Mouse (Mus musculus) MEL-GATA-1-ER (cell line): ENCODE measurements around the gene Bsnd.

Experiments
- DNase-seq: peaks from one replicate; pipeline ENCODE4 v3.0.0-alpha.2; 2012; ENCODE audit warnings: low read depth; ENCODE audit errors: extremely low read depth

Bsnd gene

DNA sequence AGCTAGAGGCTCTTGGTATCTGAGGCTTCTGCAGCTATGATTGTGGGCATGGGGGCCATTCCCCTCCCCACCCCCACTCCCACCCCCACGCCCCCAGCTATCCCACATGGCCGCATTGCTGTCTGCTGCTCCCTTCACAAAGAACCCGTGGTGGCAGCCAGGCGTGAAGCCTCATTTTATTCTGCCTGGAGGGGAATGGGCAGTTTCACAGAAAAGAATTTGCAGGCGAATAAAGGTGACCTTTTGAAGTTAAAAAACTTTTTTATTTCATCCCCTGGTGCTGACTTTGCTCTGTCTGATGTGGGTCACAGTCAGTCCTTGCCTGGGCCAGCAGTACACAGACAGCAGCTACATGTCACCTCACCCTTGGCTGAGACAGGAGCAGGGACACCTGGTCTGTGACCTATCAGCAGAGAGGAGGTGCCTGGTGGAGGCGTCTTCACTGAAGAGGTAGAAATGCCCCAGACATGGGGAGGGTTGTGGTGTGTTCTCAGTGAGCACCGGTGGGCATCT, 8.8 kb downstream of the Bsnd start:
- DNase-seq, result no peak

DNA sequence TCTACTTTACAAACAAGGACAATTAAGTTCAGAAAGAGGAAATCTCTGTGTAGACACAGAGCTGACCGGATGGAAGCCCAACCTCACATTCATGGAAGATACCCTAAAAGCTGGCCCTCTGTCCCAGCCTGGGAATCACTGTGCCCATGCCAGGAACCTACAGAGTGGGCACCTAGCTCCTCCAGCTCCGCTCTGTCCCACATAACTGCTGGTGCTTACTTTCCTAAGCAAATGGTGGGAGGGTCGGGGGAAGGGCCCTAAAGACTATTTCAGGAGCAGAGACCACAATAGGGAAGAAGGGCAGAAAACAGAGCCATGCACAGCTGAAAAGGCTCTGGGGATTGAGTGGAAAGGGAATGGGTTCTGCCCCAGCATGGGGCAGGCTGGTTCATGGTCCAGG, 11.5 kb downstream of the Bsnd start:
- no peak for DNase-seq

DNA sequence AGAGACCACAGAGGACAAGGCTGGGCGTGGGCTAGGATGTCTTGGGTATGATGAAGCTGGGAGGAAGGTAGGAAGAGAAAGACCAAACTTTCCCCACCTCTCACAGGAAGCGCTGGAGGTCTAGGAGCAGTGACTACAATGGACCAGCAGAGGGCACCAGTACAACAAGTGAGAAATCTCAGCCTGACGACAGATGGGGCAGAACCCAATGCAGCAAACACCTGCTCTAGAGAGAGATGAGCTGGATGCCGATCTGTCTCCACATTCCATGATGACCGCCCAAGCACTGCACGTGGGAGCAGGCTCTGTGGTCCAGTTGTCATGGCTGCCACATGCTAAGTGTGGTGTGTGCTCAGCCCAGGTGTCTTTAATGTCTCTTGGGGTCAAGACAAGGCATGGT, 17.8 kb downstream of the Bsnd start:
- DNase-seq, result peak; percentile 19

DNA sequence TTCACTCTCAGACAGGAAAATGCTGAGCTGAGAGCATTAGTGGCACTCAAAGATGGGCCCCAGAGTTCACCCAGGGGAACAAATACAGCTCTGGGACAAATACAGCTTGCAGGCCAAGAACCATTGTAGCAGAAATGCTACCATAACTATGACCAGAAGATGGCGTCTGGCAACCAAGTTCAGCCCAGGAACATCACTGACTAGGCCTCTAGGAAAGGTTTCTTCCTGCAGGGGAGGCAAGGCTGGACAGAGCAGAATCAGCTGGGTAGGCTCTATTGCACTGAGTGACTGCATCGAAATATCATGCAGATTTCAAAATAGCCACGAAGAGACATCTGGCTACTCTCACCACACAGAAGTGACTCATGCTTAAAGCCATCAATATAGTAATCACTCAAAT, 19.7 kb downstream of the Bsnd start:
- peak; percentile 53 for DNase-seq

DNA sequence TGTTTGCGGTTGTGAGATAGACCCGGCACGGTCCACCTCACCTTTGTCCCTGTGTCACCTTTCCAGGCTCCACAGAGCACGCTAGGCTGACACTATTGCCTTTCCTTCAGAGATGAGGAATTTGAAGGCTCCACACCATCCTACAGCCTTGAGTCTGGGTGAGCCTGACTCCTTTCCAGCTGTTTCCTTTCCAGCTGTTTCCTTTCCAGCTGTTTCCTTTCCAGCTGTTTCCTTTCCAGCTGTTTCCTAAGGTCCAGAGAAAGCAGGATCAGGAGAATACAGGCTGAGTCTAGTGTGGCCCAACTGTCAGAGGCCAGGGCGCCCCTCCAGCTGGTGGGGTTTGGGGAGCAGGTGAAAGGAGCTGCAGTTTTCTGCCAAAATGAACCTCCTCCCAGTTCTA, 21.2 kb downstream of the Bsnd start:
- no peak for DNase-seq

DNA sequence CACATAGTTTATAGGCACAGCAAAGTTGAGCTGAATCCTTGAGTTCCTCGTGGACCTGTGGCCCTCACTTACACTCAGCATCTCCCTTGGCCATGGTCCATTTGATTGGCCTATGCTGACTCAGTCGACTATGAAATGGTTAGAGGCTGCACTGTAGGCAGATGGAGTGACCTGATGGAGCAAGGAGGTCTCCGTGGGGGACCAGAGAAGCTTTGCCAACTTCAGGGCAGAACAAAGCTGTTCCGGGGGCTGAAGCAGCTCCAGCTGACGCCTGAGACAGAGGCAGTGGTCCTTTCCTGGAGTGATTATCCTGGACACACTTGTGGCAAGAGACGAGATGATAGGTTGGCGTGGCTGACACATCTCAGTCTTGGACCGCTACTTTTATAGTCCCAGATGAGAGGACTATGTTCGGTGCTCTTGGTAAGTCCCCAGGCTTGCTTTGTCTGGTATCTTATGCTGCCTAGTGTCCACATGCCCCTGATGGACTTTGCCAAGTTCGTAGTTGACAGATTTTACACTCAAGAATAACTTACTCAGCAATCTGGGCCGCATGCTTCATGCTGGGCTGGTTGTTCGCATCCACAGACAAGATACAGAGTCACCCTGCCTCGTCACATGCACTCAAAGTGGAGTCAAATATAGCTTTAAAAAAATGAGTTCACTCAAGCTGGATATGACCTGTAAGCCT, 24.5 kb downstream of the Bsnd start:
- DNase-seq, result no peak

DNA sequence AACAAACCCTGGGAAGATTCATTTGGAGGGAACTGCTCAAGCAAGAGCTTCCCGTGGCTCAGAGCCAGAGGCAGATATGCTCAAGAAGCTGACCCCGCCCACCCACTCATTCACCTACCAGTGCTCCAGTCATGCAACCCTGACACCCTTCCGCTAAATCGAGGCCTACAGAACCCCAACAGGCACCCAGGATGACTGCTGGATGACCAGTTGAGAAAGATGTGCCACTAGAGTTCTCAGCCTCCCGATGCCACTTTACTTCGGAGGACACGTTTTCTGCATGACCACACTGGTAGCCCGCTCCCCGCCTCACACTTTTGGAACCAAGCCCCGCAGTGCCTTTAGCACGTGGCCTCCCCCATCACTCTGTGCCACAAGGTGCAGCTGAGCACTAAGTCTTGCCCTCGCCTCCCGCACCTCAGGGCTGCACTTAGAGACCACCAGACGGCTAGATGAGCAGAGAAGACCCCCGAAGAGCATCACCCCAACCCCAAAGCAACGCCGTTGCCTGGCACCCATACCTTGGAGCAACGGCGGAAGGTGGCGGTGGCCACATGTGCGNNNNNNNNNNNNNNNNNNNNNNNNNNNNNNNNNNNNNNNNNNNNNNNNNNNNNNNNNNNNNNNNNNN, 28.8 kb downstream of the Bsnd start:
- DNase-seq, result peak; percentile 90

DNA sequence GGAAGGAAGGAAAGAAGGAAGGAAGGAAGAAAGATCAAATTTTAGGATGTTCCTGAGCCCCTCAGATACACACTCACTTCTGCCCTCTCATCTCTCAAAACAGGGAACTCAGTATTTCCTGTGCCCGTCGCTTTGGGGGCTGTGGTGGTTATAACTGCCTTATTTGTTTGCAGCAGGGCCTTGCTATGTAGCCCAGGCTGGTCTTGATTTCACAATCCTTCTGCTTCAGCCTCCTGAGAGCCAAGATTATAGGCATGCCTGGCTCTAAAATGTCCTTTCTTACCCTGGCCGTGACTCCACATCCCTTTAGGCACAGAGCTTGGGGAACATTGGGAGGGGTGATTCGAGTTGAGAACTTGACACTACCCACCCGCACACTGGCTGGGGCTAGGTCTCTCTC, 29.6 kb downstream of the Bsnd start:
- peak; percentile 45 for DNase-seq

DNA sequence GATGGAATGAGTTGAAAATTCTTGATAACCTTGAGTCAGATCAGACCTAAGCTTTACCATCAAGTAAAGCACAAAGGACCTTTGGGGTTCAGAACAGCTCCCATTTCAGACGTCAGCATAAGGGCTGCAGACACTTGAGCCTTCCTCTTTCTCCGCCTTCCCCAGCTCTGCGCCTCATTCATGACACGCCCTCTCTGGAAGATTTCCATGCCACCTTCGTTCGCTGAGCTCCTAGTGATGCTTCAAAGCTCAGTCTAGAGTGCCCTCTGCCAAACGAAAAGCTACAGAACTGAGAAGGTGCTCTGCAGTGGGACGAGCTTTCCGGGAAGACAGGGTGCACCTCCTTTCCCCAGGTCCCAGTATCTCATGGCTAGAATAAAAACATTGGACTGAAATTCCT, 30.1 kb downstream of the Bsnd start:
- peak; percentile 49 for DNase-seq

DNA sequence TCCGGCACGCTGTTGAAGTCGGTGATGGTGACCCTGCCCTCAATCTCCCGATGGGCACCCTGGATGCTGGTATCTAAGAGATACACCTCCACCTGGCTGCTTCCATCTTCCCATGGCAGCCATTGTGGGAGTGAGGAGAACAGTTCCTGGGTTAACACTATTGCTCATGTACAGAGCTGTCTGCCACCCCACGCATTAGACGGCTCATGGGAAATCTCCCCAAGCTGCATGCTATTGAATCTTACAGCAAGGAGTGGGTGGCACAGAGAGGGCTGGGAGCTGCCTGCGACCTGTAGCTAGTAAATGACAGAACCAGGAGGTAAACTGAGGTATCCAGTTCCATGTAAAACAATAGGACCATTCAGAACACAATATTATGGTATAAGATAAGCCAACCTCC, 37.5 kb downstream of the Bsnd start:
- no peak for DNase-seq

DNA sequence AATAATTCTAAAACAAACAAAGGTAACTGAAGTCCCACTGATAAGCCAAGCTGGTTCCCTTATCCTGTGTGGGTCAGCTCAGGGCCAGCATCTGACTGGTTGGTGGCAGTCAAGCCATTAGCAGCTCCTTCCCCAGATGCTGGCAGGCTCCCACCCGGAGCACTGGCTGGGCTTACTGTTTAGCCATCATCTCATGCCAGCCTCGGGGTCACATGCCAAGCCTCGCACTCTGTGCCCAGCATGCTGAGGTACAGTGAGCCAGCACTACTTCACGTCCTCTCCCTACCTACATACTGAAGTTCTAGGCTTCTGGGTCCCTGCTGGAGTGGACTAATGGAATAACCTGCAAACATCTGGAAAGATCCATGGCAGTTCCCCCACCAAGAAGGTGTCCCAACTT, 38.6 kb downstream of the Bsnd start:
- no peak for DNase-seq

DNA sequence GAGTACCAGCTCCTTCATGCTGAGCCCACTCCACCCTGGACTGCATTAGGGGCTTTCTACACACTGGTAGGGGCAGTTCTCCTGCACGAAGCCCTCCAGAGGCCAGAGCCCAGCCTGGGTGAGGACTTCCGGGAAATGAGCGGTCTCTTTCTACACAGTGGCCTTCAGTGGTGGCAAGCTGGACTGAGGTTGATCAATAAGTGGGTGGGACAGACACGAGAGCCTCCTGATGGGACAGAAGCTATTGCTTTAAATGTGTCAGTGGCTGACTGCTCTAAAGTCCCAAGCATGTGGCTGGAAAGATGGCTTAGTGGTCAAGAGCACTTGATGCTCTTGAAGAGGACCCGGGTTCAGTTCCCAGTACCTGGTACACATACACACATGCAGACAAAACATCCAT, 39.0 kb downstream of the Bsnd start:
- no peak for DNase-seq

DNA sequence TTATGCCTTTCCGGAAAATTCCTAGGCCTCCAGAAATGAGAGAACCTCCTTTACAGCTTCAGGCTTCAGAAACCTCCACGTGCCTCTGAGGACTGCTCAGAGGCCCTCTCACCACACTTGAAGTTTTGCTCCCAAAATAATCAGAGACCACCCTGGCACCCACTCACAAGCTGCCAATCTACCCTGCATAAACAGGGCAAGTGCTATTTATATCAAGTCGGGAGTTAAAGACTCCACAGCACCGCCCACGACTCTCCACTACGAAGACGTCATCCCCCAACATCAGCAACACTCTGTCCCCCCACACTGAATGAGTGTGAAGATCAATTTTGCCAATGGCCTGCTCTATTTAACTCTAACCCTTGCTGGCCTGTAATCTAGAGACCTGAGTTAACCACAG, 39.7 kb downstream of the Bsnd start:
- DNase-seq, result no peak

DNA sequence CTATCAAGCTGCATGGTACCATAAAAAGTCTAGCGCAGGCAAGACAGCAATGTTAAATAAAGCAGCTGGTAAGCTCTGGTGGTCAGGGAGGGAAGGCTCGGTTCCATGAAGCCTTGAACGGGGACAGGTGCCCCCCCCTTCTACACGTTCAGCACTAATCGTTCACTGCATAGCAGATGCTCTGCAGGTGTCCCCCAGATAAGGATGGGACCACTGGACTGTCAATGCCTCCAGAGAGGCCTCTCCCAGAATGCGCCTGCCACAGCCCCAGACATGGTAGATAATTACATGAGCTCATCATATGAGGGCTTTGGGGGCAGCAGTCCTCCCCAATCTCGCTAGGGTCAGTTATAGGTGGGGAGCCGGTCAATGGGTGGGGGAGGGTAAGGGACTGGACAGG, 42.8 kb downstream of the Bsnd start:
- no peak for DNase-seq

DNA sequence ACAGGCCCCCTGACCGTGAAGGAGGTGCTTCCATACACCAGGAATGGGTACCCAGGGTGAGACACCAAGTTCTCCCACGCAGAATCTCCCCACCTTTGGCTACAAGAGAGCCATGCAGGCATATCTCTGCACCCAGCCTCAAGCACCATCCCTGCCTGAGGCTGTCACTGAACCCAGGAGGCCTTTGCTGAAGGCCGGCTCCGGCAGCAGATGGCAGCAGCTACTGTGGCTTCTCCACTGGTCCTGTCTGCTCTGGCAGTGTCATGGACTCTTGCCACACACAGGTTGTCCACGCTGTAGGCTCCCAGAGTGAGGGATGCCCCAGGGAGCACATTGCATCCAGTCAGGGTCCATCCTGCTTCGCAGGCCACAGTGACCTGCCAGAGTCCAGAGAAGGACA, 48.9 kb downstream of the Bsnd start:
- no peak for DNase-seq

DNA sequence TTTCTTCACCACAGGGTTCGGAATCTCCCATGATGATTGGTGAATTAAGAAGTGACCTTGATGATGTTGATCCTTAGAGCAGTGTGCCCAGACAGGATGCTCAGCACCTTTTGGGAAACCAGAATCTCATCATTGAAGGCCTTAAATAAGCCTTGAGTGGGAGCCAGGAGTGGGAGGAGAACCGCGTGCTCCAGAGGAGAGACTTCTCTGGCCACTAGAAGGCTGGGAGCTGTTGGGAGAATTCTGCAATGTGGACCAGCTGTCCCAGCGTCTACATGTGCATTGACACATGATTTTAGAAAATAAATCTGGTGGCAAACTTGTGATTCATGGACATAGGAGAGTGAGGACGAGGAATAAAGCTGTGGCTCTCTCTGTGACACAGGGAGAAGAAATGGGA, 53.3 kb downstream of the Bsnd start:
- DNase-seq, result no peak

DNA sequence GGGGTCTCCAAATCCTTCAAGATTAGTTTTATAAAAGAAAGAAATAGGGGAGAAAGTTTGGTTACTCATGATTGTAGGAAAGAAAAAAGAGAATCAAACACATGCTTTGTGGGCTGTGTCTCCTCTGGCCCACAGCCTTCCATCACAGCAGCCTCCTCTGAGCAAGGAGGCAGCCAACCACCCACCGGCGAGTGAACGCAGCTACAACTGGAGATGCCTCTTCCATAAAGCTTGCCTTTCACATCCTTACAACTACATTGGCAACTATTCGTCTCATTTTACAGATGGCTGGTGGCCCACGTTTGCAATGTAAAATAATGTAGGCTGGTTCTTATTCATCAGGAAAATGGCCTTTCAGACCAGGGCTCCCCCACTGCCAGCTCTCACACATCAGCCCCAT, 54.9 kb downstream of the Bsnd start:
- DNase-seq, result no peak

DNA sequence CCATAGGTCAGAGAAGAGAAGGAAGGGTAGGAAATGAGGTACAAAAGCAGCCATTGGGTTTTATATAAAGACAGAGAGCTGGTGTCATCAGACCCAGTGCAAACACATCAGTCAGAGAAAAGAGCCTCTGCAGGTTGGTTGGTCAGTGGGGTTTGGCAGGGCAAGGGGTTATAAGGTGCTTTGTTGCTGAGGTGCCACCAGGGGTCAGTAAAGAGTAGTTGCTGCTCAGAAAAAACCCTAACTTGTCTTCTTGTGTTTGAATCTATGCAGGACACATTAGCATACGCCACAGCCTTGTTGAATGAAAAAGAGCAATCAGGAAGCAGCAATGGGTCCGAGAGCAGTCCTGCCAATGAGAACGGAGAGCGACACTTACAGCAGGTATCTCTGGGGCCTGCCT, 55.6 kb downstream of the Bsnd start:
- peak; percentile 17 for DNase-seq

DNA sequence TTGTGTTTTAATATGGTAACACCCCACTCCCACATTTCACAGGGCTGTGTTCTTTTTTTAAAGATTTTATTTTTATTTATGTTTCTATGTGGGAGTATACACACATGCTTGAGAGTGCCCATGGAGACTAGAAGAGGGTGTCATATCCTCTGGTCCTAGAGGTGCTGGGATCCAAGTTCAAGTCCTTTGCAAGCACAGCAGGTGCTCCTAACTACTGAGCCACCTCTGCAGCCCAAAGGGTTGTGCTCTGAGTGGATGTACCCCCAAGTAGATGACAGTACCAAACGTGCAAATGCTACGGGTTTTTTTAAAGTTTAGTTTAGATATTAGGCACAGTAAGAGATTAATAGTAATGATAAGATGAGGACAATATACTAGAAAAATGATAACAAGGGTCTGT, 56.7 kb downstream of the Bsnd start:
- DNase-seq, result no peak
